Mouse (Mus musculus) adrenal gland, adult 8-10 months (tissue): ENCODE results near the gene Tpsb2. TPM values are rescaled to one million over a fixed set of nuclear protein-coding genes. Genes with fewer than 3 reads are reported as not detected.
A peak's percentile ranks its signal among the peaks of the same experiment; 100 is the strongest.

ENCODE experiments used
- DNase-seq: peaks from one replicate; pipeline ENCODE4 v3.0.0; 2022
- total RNA-seq, 4 experiments: library from RNA; stranded (reverse); gene quantifications; 2 replicates each; pipeline ENCODE4 v1.2.4; 2022

Gene Tpsb2
- 1 to 10 TPM; 1.9 to 4.4 (median 2.4) TPM for total RNA-seq

DNA sequence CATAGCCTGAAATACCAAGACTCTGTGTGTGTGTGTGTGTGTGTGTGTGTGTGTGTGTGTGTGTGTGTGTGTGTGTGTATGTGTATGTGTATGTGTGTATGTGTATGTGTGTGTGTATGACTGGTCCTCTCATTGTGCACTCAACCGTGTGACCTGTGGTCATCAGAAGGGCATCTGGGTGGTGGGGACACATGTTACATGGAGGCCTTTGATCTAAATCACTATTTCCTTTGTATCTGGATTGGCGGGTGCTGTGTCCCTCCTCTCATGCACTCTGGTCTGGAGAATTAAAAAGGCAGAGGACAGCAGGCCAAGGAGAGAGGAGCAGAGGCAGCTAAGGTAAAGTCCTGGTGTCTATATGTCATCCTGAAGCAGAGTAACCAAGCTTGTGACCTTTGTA, at the start of gene Tpsb2:
Tpsb2 (plus strand) TSS at position 301 of the 400 bp plus-strand sequence.
- DNase-seq: no peak

DNA sequence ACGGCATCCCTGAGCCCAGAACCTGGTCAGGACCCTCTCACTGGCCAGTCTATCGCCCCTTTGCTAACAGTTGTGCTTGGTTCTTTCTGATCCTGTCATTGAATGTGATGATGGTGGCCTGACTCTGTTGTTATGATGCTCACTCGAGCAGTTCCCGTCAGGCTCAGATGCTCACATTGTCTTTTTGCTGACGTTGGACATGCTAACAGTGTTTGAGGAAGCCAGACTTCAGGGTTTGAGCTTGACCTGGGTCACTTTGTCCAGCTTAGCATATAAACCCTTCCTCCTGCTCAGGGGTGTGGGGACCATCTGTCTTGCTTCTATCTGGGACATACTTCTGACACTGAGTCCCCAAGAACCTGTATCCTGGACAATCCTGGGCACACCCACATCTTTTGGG, 47.8 kb upstream of the Tpsb2 start, which contains the start of gene Prss29:
Prss29 (plus strand) TSS at position 301 of the 400 bp plus-strand sequence.
- no peak for DNase-seq

DNA sequence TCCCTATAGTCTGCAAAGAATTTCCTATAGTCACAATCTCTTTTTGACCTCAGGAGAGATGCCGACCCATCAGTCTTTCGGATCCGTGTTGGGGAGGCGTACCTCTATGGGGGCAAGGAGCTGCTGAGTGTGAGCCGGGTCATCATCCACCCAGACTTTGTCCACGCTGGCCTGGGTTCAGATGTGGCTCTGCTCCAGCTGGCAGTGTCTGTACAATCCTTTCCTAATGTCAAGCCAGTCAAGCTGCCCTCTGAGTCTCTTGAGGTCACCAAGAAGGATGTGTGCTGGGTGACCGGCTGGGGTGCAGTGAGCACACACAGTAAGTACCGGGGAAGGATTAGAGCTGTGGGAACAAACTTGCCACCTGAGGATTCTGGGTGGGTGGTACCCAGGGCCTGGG, 45.3 kb upstream of the Tpsb2 start:
- DNase-seq: no peak

DNA sequence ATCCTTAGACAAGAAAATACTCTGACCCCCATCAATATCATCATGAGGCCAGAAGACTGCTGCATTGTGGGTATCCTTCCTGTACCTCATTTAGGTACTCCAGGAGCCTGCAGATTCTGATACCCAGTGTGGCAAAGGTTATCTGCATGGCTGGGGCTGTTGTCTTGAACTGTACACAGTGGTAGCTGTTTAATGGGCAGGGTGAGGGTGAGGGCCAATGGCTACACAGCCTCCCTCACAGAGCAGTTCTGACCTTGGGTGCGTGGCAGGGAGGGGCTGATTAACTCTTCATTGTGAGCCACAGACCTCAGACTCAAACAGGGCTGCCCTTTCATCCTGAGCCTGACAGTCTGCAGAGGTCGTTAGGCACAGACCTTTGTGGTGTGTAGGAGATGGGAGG, 43.2 kb upstream of the Tpsb2 start:
- no peak for DNase-seq

DNA sequence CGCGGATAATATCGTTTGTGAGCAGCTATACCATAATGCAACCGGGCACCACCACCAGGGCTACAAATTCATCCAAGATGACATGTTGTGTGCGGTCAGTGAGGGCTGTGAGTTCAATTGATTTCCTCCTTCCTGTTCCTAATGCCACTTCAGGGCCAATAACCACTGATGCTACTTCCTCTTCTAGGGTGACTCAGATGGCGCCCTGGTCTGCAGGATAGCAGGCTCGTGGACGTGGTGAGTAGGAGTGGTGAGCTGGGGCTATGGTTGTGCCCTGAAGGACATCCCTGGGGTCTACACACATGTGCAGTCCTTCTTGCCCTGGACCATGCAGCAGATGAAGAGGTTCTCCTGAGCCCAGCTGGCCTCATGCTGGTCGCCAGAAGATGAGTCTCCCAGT, 33.8 kb upstream of the Tpsb2 start:
- DNase-seq: no peak

DNA sequence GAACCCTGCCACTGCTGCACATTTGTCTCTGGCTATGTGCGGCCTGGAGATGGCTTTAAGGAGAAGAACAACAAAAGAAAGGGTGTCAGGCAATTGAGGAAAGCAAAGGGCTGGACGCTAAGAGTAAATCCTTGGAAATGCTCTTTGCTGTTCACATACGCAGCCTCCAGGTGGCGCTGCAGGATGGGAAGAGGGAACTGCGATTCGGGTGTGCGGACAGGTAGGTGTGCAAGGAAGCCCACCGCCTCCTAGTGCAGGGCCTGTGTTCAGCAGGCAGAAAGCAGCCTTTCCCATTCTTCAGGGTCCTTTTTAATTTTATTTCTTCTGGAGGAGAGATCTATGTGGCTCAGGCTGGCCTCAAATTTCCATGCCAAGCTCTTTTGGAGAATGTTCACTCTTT, 32.2 kb upstream of the Tpsb2 start:
- DNase-seq: peak; percentile 22

DNA sequence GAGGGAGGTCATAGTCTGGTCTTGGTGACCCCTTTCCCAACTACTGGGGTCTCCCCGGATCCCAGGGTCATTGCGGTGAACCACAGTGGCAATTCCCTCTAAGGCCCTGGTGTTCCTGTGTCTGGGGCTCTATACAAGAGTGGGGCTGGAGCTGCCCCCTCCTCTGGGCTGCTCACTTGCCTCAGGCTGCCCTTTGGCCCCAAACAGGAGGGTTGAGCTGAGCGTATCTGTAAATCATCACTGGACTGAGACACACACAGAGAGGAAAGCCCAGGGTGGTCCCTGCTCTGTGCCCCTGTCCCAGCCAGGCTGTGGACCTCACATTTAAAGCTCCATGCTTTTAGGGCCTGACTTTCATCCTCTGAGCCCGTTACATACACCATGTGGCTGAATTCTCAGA, 27.9 kb upstream of the Tpsb2 start:
- no peak for DNase-seq

DNA sequence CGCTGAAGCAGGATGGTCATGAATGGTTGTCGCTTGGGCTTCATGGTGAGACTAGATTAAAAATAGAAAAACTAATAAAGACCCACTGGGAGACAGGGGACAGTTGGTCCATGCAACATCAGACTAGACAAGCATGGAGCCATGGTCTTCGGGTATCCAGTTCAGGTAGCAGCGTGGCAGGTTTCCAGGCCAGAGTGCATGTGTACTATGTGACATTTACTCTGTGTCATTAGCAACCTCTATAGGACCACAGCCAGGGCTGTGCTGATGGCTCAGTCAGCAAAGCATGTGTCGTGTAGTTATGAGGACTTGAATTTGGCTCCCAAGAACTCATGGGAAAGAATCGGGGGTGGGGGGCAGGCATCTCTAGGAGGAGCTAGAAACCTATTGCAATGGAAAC, 26.1 kb upstream of the Tpsb2 start:
- DNase-seq: no peak

DNA sequence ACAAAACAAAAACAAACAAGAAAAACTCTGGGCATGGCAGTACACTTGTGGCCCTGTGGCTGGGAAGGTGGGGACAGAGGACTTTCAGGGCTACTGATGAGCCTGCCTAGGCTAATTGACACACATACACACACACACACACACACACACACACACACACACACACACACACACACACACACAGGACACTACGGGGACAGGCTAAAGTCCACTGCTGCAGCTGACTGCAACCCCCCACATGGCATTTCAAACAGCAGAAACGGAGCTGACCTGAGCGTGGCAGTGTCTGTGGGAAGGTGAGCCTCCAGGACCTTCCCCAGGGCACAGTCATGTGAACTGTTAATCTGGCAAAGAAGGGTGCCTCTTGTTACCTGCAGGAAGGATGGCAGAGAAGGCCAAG, 24.6 kb upstream of the Tpsb2 start:
- no peak for DNase-seq

DNA sequence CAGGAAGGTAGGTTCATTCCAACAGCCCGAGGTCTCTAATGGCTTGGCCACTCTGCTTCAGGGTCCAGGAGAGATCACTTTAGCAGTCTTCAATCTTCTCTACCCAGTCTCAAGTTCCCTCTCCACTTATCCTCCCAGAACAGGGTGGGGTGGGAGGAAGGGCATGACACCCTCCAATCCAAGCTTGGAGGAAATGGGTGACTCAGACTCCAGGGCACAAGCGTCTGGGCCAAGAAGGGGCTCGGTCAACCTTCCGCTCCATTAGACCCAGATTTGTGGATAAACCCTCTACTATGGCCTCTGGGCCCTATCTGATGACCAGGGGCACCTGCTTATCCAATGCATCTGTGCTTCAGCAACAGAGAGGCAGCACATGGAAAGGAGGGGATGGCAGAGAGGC, 20.6 kb upstream of the Tpsb2 start, which contains the start of gene Tpsab1:
Tpsab1 (minus strand) TSS at position 101 of the 400 bp plus-strand sequence.
- DNase-seq: no peak

DNA sequence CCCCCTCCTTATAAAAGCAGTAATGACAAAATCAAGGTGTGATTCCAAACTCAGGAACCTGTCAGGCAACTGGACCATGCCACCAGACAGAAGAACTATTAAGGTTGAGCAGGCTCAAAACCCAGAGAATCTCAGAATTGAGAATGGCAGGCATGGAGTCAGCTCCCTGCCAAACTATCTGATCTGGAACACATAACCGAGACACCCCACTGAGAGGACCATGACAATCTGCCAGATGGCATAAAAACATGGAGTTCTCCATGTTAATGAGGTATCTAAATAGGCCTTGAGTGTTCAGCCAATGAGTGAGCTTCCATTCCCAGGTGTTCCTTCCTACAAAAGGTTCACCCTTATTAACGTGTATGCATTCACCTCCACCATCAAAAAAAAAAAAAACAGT, 4.8 kb upstream of the Tpsb2 start:
- DNase-seq: no peak

DNA sequence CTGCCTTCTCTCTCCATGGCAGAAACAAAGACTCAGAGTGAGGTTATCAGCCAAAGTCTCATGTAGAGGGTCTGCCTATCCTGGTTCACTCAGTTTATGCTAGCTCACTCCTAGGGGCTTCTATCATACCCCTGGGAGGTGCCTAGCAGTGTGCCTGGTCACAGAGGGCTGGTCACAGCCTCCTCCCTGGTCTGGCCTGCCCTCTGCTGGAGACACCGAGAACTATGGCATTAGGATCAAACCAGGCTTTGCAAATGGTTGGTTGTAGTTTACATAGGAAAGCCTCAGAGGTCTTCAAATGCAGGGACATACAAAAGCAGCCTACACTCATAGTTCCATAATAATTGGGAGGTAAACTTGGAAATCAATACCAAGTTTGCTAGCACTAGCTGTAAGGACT, 2.4 kb upstream of the Tpsb2 start:
- no peak for DNase-seq

DNA sequence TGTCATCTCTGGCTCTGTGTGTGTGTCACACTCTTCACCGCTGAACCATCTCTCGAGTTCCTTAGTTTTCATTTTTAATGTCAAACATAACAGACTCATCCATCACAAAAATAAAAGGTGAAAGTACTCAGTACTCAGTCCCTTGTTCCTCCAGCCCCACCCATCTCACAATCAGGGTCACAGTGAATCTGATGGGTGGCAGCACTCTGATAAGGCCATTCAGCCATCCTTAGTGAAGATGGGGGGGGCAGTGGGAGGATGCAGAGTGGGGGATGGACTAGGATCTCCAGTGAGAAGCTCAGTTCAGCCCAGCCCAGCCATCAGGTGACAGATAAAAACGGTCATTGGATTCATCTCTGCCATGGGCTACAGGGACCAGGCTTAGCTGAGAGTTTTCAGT, 2.9 kb downstream of the Tpsb2 start, which contains the start of gene Tpsg1:
Tpsg1 (plus strand) TSS at position 301 of the 400 bp plus-strand sequence.
- DNase-seq: no peak

DNA sequence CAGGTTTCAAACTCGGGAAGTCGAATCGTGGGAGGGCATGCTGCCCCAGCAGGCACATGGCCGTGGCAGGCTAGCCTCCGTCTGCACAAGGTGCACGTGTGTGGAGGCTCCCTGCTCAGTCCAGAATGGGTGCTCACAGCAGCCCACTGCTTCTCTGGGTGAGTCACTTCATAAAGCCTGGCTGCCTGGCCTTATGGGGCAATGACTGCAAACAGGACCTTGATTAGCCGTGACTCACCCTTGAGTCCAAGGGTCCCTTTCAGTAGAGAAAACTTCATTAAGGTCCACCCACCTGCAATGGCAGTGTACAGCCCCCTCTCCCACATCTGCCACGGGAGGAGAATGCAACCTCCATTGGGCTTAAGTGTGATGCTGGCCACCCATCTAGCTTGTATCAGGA, 6.4 kb downstream of the Tpsb2 start:
- peak; percentile 73 for DNase-seq

DNA sequence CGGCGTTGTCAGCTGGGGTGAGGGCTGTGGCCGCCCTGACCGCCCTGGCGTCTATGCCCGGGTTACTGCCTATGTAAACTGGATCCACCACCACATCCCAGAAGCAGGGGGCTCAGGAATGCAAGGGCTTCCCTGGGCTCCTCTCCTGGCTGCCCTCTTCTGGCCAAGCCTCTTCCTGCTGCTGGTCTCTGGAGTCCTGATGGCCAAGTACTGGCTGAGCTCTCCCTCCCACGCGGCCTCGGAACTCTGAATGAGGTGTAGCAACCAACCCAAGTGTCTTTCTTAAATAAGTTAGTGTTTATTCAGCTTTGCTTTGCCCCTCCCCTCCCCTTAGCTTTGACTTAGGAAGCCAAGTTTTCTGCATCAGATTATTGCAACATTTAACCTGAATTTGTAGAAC, 7.9 kb downstream of the Tpsb2 start:
- no peak for DNase-seq

DNA sequence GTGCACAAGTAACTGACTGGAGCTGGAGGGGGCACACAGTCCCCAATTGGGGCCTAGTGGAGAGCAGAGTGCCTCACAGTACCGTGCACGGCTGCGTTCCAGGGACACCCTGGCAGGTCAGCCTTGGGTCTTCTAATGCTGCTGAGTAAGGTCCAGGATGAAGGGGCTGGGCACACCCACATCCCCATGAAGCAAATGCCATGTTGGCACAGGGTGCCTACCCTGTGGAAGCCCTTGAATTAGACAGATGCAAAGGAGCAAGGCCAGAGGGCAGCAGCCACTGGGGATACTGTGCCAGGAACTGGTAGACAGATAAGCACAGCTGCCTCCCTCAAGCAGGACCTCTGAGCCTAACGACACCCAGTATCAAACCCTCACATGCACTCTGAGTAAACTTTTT, 28.4 kb downstream of the Tpsb2 start:
- peak; percentile 63 for DNase-seq

DNA sequence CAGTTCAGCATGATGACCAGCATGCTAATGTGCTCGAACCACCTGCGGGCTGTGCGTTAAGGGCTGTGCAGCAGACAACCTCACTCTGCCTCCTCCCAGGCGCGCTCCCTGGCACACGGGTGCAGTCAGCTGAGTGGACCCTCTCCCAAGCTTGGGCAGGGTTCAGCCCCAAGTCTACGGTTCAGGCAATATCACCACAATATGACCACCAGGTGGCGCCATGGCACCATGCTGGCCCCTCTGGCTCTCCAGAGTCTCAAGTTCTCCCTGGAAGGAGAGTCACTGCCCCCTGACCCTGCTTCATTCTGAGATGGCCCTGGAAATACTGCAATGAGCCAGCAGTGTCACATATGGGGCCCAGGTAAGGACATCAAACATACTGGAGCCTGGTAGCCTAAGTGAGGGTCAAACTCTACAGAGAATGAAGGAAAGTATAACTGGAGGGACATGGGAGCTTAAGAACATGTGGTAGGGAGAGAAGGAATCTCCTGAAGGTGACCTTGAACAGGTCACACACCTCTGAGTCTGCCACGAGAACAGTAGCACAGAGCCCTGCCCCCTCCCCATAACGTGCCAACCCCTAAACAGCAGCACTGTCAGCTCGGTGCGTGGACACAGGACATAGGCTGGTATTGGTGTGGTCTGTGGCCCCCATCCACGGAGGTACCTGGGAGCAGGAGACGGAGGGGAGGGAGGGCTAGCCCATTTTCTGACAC, 31.9 kb downstream of the Tpsb2 start:
- peak; percentile 69 for DNase-seq

DNA sequence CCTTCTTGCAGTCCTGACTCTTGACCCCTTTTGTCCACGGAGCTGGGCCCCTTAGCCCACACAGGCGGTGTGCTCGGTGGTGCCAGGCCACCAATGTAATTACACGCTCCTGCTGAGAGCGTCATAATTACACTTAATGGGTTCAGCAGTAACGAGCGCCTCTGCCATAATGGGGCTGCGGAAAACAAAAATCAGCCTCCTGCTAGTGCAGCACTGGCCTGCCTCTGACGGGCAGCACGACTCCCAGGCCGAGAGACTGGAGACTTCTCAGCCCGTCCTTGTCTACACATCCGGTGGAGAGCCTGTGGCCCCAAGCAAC, 32.4 kb downstream of the Tpsb2 start:
- DNase-seq: no peak

DNA sequence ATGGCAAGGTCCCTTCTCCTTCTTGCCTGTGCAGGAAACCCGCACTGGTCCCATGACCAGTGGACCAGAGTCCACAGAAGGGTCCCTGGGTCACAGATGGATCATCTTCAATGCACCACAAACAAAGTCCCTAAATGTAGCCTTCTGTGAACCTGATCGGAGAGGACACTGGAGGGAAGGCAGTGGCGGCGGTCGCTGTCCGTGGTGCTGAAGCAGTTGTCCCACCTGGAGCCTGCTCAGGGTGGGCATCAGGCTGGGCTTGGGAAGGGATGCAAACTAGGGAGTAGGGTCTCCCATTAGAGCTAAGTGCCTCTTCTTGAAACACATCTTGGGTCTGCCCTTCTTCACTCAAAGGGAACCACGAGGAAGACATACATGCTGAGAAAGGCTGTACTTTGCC, 34.3 kb downstream of the Tpsb2 start:
- no peak for DNase-seq

DNA sequence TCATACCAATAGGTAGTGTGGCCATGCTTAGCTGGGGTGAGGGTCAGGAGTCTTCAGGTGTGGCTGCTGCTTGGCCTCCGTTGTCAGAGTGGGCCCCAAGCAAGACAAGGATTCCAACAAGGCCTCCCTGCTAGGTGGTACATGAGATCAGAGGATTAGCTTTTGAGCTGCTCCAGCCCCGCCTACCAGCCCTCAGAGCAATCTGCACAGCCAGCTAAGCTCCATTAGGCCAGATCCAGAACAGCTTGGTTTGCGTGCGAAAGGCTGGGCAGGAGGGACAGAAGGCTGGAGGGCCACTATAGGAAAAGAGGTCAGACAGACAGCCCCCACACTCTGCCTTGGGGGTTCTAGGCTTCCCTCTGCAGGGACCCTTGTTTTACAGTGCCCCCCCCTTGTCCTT, 35.4 kb downstream of the Tpsb2 start:
- DNase-seq: no peak

DNA sequence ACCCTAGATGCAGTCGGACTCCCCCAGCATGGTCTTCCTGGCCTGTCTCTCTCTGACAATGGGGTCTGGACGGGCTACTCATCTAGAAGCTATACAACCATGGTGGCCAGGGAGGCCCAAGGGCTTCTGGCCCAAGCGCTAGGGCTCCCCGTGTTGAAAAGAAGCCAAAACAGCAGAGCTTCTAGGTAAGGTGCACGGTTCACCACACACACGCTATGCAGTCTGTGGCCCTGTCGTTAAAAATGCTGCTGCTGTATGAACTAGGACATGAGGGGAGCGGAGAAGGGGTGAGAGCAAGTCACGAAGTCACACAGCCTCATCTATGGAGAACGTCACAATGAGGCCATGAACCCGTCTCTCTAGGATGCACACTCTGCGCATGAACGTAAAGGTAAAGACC, 36.1 kb downstream of the Tpsb2 start:
- no peak for DNase-seq

DNA sequence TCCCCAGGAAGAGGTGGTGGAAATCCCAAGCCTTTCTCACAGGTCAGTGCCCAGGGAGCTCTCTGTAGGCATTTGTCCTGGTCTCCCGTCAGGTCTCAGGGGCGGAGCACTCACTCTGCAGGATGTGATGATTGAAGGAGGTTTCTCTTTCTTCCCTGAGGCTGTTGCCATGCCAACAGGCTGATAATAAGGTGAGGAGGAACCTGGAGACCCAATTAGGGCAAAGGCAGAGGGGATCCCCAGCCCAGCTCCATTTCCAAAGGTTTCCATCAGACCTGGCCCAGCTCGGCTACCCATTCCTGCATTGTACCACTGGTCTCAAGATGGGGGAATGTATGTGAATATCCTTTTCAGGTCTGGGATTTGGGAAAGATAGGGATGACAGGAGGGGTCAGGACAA, 38.1 kb downstream of the Tpsb2 start:
- no peak for DNase-seq

DNA sequence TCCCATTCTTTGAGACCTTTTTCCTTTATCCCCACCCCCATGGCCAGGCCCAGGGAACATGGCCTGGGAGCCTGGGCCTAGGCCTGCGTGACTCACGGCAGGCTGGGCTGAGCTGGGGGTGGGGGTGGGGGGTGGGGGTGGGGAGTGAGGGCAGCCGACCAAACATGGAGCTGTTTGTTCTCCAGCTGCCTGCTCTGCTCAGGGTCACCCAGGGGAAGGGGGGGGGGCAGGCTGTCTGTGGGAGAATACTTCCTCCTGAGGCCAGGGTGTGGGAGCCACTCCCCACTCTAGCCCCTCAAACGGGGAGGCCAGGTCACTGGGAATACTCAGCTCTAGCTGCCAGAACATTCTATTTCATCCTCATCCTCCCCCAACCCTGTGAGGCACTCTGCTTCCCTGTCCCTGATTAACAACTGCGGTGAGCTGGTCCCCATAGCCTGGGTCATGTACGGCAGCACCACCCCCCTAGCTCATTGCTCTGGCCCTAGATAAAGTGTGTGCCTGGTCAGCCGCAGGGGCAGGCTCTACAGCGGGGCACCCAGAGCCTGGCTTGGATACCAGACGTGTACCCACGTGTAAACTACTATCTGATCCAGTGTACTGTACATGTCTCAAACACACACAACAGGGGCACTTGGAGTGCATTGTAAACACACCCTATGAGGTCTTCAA, 39.3 kb downstream of the Tpsb2 start:
- DNase-seq: no peak

DNA sequence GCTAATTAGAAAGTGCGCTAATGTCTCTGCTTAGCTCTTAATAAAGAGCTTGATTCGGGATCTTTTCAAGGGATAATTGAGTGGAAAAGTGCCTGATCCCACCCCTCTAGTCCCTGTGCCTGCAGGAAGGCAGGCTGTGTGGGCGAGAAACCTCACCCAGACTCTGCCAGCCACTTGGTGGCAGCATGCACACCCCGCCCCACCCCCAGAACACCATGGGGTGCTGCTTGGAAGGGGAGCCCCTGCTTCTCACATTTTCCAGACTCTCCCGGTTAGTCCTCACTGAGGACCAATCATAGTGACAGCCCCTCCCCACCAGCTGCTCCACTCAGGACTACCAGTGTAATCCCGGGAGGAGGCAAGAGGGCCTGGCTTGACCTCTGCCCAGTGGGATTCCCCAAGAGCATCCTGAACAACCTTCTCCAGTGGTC, 39.9 kb downstream of the Tpsb2 start:
- no peak for DNase-seq
